Mouse (Mus musculus): ENCODE results near the gene Fam160a1. TPM values are rescaled to one million over a fixed set of nuclear protein-coding genes. Genes with fewer than 3 reads are reported as not detected.

The Fam160a1 gene
- polyA plus RNA-seq, 1 experiment from 2014 or later, result 0.64 TPM

GRCm38 (mm10) chr3:85748863-85749262 is 68.2 kb downstream of the Fam160a1 start:
- H3K9me3 ChIP-seq (ENCODE audit: control insufficient read depth, low read length), result no peaks in the 10 kb centered on the region
- no peaks in the 10 kb centered on the region for H3K27me3 ChIP-seq (ENCODE audit: control insufficient read depth, insufficient read depth, low read length)
- H3K4me2 ChIP-seq (ENCODE audit: low read depth, low read length, severe bottlenecking), result no peak overlapping the region
- no peak overlapping the region for H3K27ac ChIP-seq (ENCODE audit: low read depth, low read length)
- no peaks in the 10 kb centered on the region for H3K36me3 ChIP-seq (ENCODE audit: control insufficient read depth, insufficient read depth, low read length)
- DNase-seq (ENCODE audit: low spot score) (no peak), ATAC-seq (replicated peaks; ENCODE audit: low FRiP score) (no peak)
- 15% methylated on average over 4 of the region's 4 CpGs for WGBS
- 0 out of 2 replicates have a peak, but pooled peaks cover 3% of the 10 kb centered on the region for H3K4me1 ChIP-seq (replicated peaks; ENCODE audit: control insufficient read depth, insufficient read depth, low read length)
- H3K4me3 ChIP-seq (ENCODE audit: low read depth, low read length), result no peak overlapping the region
- H3K9ac ChIP-seq (ENCODE audit: low read length), result no peak overlapping the region

DNA sequence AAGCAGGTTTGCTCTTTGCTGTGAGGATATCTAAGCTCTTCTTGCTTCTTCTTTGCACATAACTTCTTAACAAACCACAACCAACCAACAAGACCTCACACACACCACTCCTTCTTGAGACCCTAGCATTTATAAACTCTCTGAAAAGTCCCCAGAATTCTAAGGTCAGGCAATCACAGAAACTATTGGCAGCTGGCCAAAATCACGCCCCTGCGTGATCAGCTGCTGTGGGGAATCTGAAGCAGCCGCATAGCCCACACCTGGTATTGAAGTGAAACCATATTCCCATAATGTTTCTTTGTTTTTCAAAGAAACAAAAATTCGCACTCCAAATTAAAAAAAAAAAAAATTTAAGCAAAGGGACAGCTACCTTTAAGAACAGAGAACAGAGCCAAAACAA is 71.0 kb downstream of the Fam160a1 start:
- H3K27ac ChIP-seq (ENCODE audit: low read depth, low read length), result no peak overlapping the region
- H3K4me2 ChIP-seq (ENCODE audit: low read depth, low read length, severe bottlenecking), result no peak overlapping the region
- no peak overlapping the region for H3K9ac ChIP-seq (ENCODE audit: low read length)
- 0 out of 2 replicates have a peak, but pooled peaks cover 3% of the 10 kb centered on the region for H3K4me1 ChIP-seq (replicated peaks; ENCODE audit: control insufficient read depth, insufficient read depth, low read length)
- 68% methylated on average over 4 of the region's 4 CpGs for WGBS
- no peaks in the 10 kb centered on the region for H3K36me3 ChIP-seq (ENCODE audit: control insufficient read depth, insufficient read depth, low read length)
- ATAC-seq (replicated peaks; ENCODE audit: low FRiP score) (no peak), DNase-seq (ENCODE audit: low spot score) (no peak)
- no peaks in the 10 kb centered on the region for H3K27me3 ChIP-seq (ENCODE audit: control insufficient read depth, insufficient read depth, low read length)
- no peak overlapping the region for H3K4me3 ChIP-seq (ENCODE audit: low read depth, low read length)
- no peaks in the 10 kb centered on the region for H3K9me3 ChIP-seq (ENCODE audit: control insufficient read depth, low read length)

GRCm38 (mm10) chr3:85741767-85742166 is 75.3 kb downstream of the Fam160a1 start:
- no peak overlapping the region for H3K4me3 ChIP-seq (ENCODE audit: low read depth, low read length)
- H3K4me2 ChIP-seq (ENCODE audit: low read depth, low read length, severe bottlenecking), result no peak overlapping the region
- no peak for ATAC-seq (replicated peaks; ENCODE audit: low FRiP score)
- H3K36me3 ChIP-seq (ENCODE audit: control insufficient read depth, insufficient read depth, low read length), result no peaks in the 10 kb centered on the region
- H3K27ac ChIP-seq (ENCODE audit: low read depth, low read length), result no peak overlapping the region
- no peaks in the 10 kb centered on the region for H3K9me3 ChIP-seq (ENCODE audit: control insufficient read depth, low read length)
- no peak overlapping the region for H3K9ac ChIP-seq (ENCODE audit: low read length)
- 89% methylated on average over 3 of the region's 3 CpGs for WGBS
- H3K27me3 ChIP-seq (ENCODE audit: control insufficient read depth, insufficient read depth, low read length), result no peaks in the 10 kb centered on the region
- no peak for DNase-seq (ENCODE audit: low spot score)
- H3K4me1 ChIP-seq (replicated peaks; ENCODE audit: control insufficient read depth, insufficient read depth, low read length), result no peaks in the 10 kb centered on the region

DNA sequence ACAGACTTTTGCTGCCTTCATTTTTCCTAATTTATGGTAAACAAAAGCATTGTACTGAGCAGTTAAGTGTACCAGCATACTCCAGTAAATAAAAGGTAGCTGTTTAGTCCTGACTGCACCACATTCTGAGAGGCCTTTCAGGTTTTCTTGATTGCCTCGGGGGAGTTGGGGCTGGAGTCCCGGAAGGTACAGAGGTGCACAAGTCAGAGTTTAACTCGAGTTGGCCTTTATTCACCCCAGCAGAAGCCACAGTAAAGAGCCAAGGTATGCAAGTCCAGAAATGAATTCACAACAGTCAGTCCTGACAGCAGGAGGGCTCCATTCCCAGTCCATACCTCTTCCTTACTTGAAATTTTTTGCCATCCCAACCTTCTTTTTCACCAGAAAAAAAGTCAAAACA is 78.5 kb downstream of the Fam160a1 start:
- Histone ChIP-seq H3K9ac (ENCODE audit: low read length) (no peak overlapping the region), H3K4me2 (ENCODE audit: low read depth, low read length, severe bottlenecking) (no peak overlapping the region), H3K27ac (ENCODE audit: low read depth, low read length) (no peak overlapping the region), H3K4me1 (replicated peaks; ENCODE audit: control insufficient read depth, insufficient read depth, low read length) (no peaks in the 10 kb centered on the region), H3K27me3 (ENCODE audit: control insufficient read depth, insufficient read depth, low read length) (no peaks in the 10 kb centered on the region), H3K4me3 (ENCODE audit: low read depth, low read length) (no peak overlapping the region), H3K36me3 (ENCODE audit: control insufficient read depth, insufficient read depth, low read length) (no peaks in the 10 kb centered on the region), H3K9me3 (ENCODE audit: control insufficient read depth, low read length) (no peaks in the 10 kb centered on the region)
- ATAC-seq (replicated peaks; ENCODE audit: low FRiP score) (no peak), DNase-seq (ENCODE audit: low spot score) (no peak)
- WGBS, result 72% methylated on average over 3 of the region's 3 CpGs

DNA sequence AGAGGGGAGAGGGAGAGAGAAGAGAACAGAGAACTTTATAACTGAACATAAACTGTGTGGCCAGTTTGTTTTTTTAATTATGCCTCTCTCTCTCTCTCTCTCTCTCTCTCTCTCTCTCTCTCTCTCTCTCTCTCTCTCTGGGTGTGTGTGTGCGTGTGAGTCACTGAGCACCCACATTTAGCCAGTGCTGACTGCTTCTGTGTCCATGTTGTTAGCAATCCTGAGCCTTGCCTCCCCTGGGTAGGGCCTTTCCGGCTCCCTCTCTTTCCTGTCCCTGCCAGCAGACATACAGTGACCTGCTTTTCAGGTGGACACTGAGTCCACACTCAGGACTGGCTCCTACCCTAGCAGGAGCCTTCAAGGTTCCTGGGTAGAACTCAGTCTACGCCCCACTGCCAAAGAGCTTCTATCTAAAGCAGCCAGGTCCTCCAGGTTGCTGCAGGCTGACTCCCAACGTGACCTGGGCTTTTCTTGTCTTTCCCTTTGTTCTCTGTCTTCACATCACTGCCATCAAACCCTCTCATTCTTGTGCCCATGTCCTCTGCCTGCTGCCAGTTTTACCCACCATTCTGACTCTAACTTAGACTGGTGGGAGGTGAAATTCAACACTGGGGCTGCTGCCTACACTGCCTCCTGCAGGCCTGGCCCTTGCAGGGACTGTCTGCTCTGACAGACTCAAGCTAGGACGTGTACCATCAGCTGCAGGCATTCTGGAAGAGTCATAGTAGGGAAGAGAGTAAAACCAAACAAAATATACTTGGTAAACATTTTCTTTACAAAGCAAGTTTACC is 83.0 kb downstream of the Fam160a1 start:
- H3K27me3 ChIP-seq (ENCODE audit: control insufficient read depth, insufficient read depth, low read length), result no peaks in the 10 kb centered on the region
- no peak overlapping the region for H3K4me3 ChIP-seq (ENCODE audit: low read depth, low read length)
- H3K9ac ChIP-seq (ENCODE audit: low read length), result no peak overlapping the region
- no peak for ATAC-seq (replicated peaks; ENCODE audit: low FRiP score)
- no peaks in the 10 kb centered on the region for H3K9me3 ChIP-seq (ENCODE audit: control insufficient read depth, low read length)
- DNase-seq (ENCODE audit: low spot score), result no peak
- no peak overlapping the region for H3K4me2 ChIP-seq (ENCODE audit: low read depth, low read length, severe bottlenecking)
- H3K36me3 ChIP-seq (ENCODE audit: control insufficient read depth, insufficient read depth, low read length), result no peaks in the 10 kb centered on the region
- H3K27ac ChIP-seq (ENCODE audit: low read depth, low read length), result no peak overlapping the region
- no peaks in the 10 kb centered on the region for H3K4me1 ChIP-seq (replicated peaks; ENCODE audit: control insufficient read depth, insufficient read depth, low read length)
- 68% methylated on average over 4 of the region's 5 CpGs for WGBS

DNA sequence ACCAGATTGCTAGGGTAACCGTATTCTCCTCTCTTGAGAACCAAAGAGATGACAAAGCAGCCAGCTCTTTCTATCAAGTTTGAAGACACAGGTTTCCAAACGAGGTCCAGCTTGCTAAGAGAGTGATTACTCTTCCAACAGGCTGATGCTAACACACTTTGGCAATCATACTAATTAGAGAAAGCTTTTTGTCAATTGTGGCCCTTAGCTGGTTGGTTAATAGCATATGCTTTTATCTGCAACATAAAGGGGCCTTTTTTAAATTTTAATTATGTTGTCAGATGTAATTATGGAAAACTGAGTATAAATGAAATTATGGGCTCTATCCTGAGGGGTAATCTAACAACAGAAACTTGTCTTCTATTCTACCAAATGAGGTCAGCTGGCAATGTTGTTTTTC is 89.9 kb downstream of the Fam160a1 start:
- 44% methylated on average over 2 of the region's 2 CpGs for WGBS
- Histone ChIP-seq H3K27ac (ENCODE audit: low read depth, low read length) (no peak overlapping the region), H3K36me3 (ENCODE audit: control insufficient read depth, insufficient read depth, low read length) (no peaks in the 10 kb centered on the region), H3K9me3 (ENCODE audit: control insufficient read depth, low read length) (no peaks in the 10 kb centered on the region), H3K9ac (ENCODE audit: low read length) (no peak overlapping the region), H3K4me2 (ENCODE audit: low read depth, low read length, severe bottlenecking) (no peak overlapping the region), H3K4me3 (ENCODE audit: low read depth, low read length) (no peak overlapping the region), H3K4me1 (replicated peaks; ENCODE audit: control insufficient read depth, insufficient read depth, low read length) (no peaks in the 10 kb centered on the region), H3K27me3 (ENCODE audit: control insufficient read depth, insufficient read depth, low read length) (no peaks in the 10 kb centered on the region)
- no peak for ATAC-seq (replicated peaks; ENCODE audit: low FRiP score)
- no peak for DNase-seq (ENCODE audit: low spot score)

DNA sequence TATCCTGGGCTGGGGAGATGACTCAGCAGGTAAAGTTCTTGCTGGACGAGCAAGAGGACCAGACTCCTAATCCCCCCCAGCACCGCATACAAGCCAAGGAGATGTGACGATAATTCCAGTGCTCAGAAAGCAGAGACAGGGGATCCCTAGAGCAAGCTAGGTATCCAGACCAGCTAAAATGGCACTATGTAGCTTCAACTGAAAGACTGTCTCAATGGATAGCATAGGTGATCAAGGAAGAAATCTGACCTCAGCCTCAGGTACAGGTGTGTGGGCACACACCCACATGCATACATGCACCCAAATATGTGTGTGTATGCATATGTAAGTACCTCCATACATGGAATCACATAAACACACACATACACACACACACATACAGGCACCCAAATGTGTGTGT is 91.1 kb downstream of the Fam160a1 start:
- Histone ChIP-seq H3K27ac (ENCODE audit: low read depth, low read length) (no peak overlapping the region), H3K4me3 (ENCODE audit: low read depth, low read length) (no peak overlapping the region), H3K27me3 (ENCODE audit: control insufficient read depth, insufficient read depth, low read length) (no peaks in the 10 kb centered on the region), H3K9me3 (ENCODE audit: control insufficient read depth, low read length) (no peaks in the 10 kb centered on the region), H3K4me1 (replicated peaks; ENCODE audit: control insufficient read depth, insufficient read depth, low read length) (no peaks in the 10 kb centered on the region), H3K9ac (ENCODE audit: low read length) (no peak overlapping the region), H3K4me2 (ENCODE audit: low read depth, low read length, severe bottlenecking) (no peak overlapping the region), H3K36me3 (ENCODE audit: control insufficient read depth, insufficient read depth, low read length) (no peaks in the 10 kb centered on the region)
- no peak for ATAC-seq (replicated peaks; ENCODE audit: low FRiP score)
- no peak for DNase-seq (ENCODE audit: low spot score)
- 79% methylated on average over 3 of the region's 3 CpGs for WGBS

DNA sequence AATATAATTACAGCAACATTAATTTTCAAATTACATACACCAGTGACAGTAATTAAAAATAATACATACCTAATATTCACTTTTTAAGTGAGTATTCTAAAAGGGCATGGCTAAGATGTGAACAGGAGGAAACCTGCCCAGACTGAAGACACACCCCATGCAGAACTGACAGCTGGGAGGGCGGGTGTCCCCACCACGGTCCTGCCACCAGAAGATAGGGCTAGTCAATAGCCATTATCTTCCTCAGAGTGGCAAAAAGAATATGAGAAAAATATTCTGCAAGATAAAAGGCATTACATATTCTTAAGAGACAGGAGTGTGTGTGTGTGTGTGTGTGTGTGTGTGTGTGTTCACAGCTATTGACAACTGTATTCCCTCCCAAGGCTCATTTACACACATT is 92.0 kb downstream of the Fam160a1 start:
- Histone ChIP-seq H3K4me2 (ENCODE audit: low read depth, low read length, severe bottlenecking) (no peak overlapping the region), H3K27me3 (ENCODE audit: control insufficient read depth, insufficient read depth, low read length) (no peaks in the 10 kb centered on the region), H3K27ac (ENCODE audit: low read depth, low read length) (no peak overlapping the region), H3K9ac (ENCODE audit: low read length) (no peak overlapping the region), H3K4me1 (replicated peaks; ENCODE audit: control insufficient read depth, insufficient read depth, low read length) (no peaks in the 10 kb centered on the region), H3K4me3 (ENCODE audit: low read depth, low read length) (no peak overlapping the region), H3K36me3 (ENCODE audit: control insufficient read depth, insufficient read depth, low read length) (no peaks in the 10 kb centered on the region), H3K9me3 (ENCODE audit: control insufficient read depth, low read length) (no peaks in the 10 kb centered on the region)
- 78% methylated on average over 2 of the region's 2 CpGs for WGBS
- no peak for DNase-seq (ENCODE audit: low spot score)
- no peak for ATAC-seq (replicated peaks; ENCODE audit: low FRiP score)

DNA sequence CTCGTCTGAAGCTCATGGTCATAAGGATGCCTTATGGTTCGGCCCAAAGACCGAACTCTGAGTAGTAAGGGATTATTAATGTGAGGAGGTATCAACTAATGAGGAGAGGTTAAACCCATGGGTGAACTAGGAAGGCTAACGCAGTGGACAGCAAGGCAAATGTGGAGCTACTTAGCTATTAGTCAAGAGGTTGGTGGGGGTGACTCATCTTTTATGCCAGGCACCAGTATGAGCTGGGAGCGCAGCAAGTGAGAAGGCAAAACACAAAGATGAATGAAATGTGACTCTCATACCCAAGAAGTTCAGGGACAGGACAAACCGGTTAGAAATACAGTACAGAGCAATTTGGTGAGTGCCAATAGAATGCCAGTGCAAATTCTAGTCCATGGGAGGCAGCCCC is 94.5 kb downstream of the Fam160a1 start:
- no peak overlapping the region for H3K4me3 ChIP-seq (ENCODE audit: low read depth, low read length)
- no peak overlapping the region for H3K9ac ChIP-seq (ENCODE audit: low read length)
- H3K27ac ChIP-seq (ENCODE audit: low read depth, low read length), result no peak overlapping the region
- no peaks in the 10 kb centered on the region for H3K9me3 ChIP-seq (ENCODE audit: control insufficient read depth, low read length)
- ATAC-seq (replicated peaks; ENCODE audit: low FRiP score) (no peak), DNase-seq (ENCODE audit: low spot score) (no peak)
- WGBS, result 90% methylated on average over 6 of the region's 6 CpGs
- no peaks in the 10 kb centered on the region for H3K36me3 ChIP-seq (ENCODE audit: control insufficient read depth, insufficient read depth, low read length)
- no peak overlapping the region for H3K4me2 ChIP-seq (ENCODE audit: low read depth, low read length, severe bottlenecking)
- no peaks in the 10 kb centered on the region for H3K27me3 ChIP-seq (ENCODE audit: control insufficient read depth, insufficient read depth, low read length)
- H3K4me1 ChIP-seq (replicated peaks; ENCODE audit: control insufficient read depth, insufficient read depth, low read length), result no peaks in the 10 kb centered on the region
